Mouse (Mus musculus) megakaryocyte-erythroid progenitor cell, adult 5-6 weeks (primary cell): ENCODE measurements around the gene Ppp1r14a. TPM values are rescaled to one million over a fixed set of nuclear protein-coding genes. Genes with fewer than 3 reads are reported as not detected.
A peak's percentile ranks its signal among the peaks of the same experiment; 100 is the strongest.

ENCODE experiments used
- ATAC-seq: replicated peaks from 2 replicates; pipeline ENCODE4 v1.8.0; 2016; ENCODE audit warnings: mild to moderate bottlenecking, inconsistent platforms; ENCODE audit not compliant: severe bottlenecking, poor library complexity, low FRiP score, low TSS enrichment
- total RNA-seq, 2 experiments: library from RNA; stranded (forward) in 1 of 2; stranded (reverse) in 1 of 2; fragments of 200-1000, 215-1000 nt in 1 of 2; fragments of >200 nt in 1 of 2; fragmentation: Nextera tagmentation in 1 of 2; gene quantifications; 2 replicates each; pipeline ENCODE4 v1.2.3; 2014 to 2017

Ppp1r14a gene
- total RNA-seq, 2 experiments from 2014 or later: not detected

- no peak for ATAC-seq
Measured at GRCm38 (mm10) chr7:29295861-29296647, 6.9 kb downstream of the Ppp1r14a start.

GRCm38 (mm10) chr7:29296998-29297397, 7.9 kb downstream of the Ppp1r14a start:
- peak; percentile 83 for ATAC-seq

- ATAC-seq: peak; percentile 38; the same call in 1 of the 2 replicates
Measured at GRCm38 (mm10) chr7:29301127-29301566, 12.0 kb downstream of the Ppp1r14a start.

- ATAC-seq: no peak
Measured at GRCm38 (mm10) chr7:29302641-29303040, 13.5 kb downstream of the Ppp1r14a start.

GRCm38 (mm10) chr7:29303738-29304462, 14.8 kb downstream of the Ppp1r14a start, which contains the start of gene Dpf1:
Dpf1 (plus strand) TSS chr7:29303951.
- peak; percentile 38 for ATAC-seq

GRCm38 (mm10) chr7:29304463-29305262, 15.6 kb downstream of the Ppp1r14a start:
- no peak for ATAC-seq

- ATAC-seq: no peak
Measured at GRCm38 (mm10) chr7:29305263-29305988, 16.3 kb downstream of the Ppp1r14a start.

GRCm38 (mm10) chr7:29306108-29306507, 17.0 kb downstream of the Ppp1r14a start:
- no peak for ATAC-seq

GRCm38 (mm10) chr7:29306619-29307018, 17.5 kb downstream of the Ppp1r14a start:
- ATAC-seq: no peak

- ATAC-seq: peak; percentile 69
Measured at GRCm38 (mm10) chr7:29307350-29308104, 18.4 kb downstream of the Ppp1r14a start.

- no peak for ATAC-seq
Measured at GRCm38 (mm10) chr7:29309221-29309721, 20.2 kb downstream of the Ppp1r14a start.

- no peak for ATAC-seq
Measured at GRCm38 (mm10) chr7:29309749-29310148, 20.6 kb downstream of the Ppp1r14a start.

GRCm38 (mm10) chr7:29313051-29313450, 23.9 kb downstream of the Ppp1r14a start:
- ATAC-seq: no peak

GRCm38 (mm10) chr7:29313572-29314261, 24.6 kb downstream of the Ppp1r14a start:
- no peak for ATAC-seq

- peak; percentile 41 for ATAC-seq
Measured at GRCm38 (mm10) chr7:29314844-29315628, 25.9 kb downstream of the Ppp1r14a start.

GRCm38 (mm10) chr7:29316137-29316734, 27.1 kb downstream of the Ppp1r14a start:
- ATAC-seq: no peak

- ATAC-seq: no peak
Measured at GRCm38 (mm10) chr7:29316976-29317375, 27.9 kb downstream of the Ppp1r14a start.
